Mouse (Mus musculus) CD4-positive, CD25-positive, alpha-beta regulatory T cell, adult 4 months (primary cell): ENCODE results near the gene Usp32. TPM values are rescaled to one million over a fixed set of nuclear protein-coding genes. Genes with fewer than 3 reads are reported as not detected.

Experiments used
- ATAC-seq: one replicate; pipeline ENCODE4 v1.8.0; 2017
- polyA plus RNA-seq, 2 experiments: library from polyadenylated mRNA; unstranded; fragments of 100-300 nt; shearing (Covaris generic); gene quantifications; one replicate each; pipeline ENCODE4 v1.2.1; 2017

The Usp32 gene
- polyA plus RNA-seq, 2 experiments from 2014 or later = 10.9 to 15.6 TPM

- no peak for ATAC-seq
These were observed 16.5 kb downstream of the Usp32 start for GRCm38 (mm10) chr11:85123267-85123992.

GRCm38 (mm10) chr11:85122073-85122472, 17.9 kb downstream of the Usp32 start:
- no peak for ATAC-seq

DNA sequence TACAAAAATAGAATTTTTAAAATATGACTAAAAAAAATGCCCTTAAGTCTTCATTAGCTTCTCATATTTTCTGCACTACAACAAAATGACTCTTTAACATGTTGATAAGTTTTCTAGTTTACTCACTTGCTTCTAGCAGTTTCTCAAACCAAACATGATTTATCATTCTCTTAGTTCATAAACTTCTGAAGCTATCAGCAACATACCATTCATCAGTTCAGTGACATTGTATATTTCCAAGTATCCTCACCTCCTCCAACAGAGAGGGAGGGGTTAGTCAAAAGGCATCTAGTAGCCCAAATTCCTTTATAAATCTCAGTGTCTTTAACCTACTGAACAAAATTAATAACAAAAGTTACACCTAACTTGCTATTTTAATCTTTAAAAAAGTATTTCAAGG, 22.8 kb downstream of the Usp32 start:
- ATAC-seq = no peak

GRCm38 (mm10) chr11:85116084-85116844, 23.7 kb downstream of the Usp32 start:
- ATAC-seq = no peak

GRCm38 (mm10) chr11:85109957-85110356, 30.0 kb downstream of the Usp32 start:
- ATAC-seq = no peak

DNA sequence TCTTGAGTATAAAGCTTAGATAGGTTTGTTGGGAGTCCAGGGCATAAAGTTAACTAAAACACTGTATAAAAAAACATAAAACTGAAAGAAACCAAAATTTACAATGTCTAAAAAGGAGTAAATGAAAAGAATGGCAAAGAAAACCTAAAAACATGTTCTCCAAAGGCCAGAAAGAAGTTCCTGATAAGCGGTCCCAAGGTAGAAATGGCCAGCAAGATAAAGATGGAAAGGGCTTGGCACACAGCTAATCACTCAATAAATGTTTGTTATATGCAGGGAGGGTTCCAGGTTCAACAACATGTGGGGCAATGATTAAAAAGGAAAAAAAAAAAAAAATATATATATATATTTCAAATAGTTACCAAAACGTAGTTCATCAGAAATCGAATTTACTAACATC, 32.7 kb downstream of the Usp32 start:
- ATAC-seq = no peak

DNA sequence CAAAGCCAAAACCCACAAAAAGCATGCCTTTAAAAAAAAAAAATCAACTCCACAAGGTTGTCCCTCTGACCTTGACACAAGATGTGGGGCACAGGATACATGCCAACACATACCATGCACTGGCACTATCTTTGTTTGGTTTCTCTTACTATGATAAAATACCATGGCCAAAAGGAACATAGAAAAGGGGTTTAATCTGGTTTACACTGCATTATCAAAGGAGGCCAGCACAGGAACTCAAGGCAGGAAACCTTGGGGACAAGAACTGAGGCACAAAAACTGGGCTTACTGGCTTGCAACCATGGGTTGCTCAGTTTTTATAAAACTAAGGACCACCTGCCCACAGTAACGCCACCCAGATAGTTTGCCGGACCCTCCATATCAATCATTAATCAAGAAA, 34.1 kb downstream of the Usp32 start:
- ATAC-seq = no peak

GRCm38 (mm10) chr11:85103763-85104162, 36.2 kb downstream of the Usp32 start:
- ATAC-seq = no peak

- no peak for ATAC-seq
These were observed 44.8 kb downstream of the Usp32 start for GRCm38 (mm10) chr11:85095116-85095515.

- no peak for ATAC-seq
These were observed 53.7 kb downstream of the Usp32 start for GRCm38 (mm10) chr11:85086253-85086652.

GRCm38 (mm10) chr11:85067871-85068270, 72.1 kb downstream of the Usp32 start:
- no peak for ATAC-seq

- ATAC-seq = no peak
These were observed 81.4 kb downstream of the Usp32 start for GRCm38 (mm10) chr11:85058562-85058961.

DNA sequence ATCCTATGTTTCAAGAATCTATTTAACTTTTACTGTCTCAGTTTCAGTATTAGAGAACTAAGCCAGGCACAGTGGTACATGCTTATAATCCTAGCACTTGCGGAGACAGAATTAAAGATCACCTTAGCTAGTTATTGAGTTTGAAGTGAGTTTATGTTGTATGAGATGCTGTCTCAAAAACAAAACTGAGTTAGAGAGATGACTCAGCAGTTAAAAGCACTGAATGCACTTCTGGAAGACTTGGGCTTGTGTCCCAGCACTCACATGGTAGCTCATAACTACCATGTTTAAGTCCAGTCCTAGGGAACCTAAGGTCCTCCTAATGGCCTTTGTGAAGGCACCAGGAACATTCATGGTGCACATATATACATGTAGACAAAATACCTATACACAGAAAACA, 82.4 kb downstream of the Usp32 start:
- ATAC-seq = no peak

GRCm38 (mm10) chr11:85056901-85057300, 83.1 kb downstream of the Usp32 start:
- no peak for ATAC-seq

DNA sequence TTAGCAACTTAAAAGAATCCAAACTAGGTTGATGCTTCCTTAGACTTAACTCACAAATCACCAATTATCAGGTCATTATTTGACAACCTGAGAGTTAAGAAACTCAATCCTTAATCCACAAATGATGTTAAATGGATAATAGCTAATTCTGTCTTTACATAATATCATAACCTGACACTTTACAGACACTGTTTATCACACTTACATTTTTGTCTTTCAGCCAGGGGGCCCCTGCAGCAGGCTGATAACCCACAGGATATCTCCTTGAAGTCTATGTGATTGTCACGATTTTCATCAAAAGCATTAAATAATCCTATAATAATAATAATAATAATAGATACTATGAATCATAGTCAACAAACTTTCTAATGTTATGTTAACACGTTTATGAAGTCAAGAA, 84.4 kb downstream of the Usp32 start:
- no peak for ATAC-seq

DNA sequence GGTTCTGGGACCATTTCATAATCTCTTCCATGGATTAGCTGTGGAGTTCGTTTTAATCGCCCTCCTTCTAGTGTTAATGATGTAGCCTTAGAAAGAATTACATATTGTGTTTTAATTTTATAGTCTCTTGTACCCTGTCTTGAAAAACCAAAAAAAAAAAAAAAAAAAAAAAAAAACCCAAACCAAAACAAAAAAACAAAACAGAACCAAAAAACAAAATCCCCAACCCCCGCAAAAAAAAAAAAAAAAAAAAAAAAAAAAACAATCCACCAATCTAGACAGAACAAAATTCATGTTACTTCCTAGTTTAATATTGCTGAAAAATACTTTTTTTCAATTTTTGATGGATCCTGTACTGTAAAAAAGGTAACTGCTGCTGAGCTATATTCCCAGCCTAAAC, 100.7 kb downstream of the Usp32 start:
- no peak for ATAC-seq

- no peak for ATAC-seq
These were observed 126.8 kb downstream of the Usp32 start for GRCm38 (mm10) chr11:85013121-85013520.

DNA sequence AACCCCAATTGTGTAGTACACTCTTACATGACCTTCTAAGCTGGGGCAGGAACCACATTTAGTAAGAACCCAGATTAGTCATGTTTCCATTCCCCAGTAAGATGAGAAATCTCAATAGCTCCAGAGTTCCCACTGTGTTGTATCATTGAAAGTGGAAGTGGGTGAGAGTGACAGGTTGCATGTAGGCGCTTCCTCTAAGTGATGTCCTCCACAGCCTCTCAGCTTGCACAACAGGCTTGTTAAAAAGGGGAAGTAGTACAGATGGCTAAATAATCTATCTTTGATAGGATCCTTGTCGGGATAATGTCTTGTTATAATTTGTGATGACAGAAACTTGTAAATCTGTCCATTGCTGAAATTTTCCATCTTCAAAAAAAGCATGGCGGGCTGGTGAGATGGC, 136.4 kb downstream of the Usp32 start:
- ATAC-seq = no peak

- ATAC-seq = no peak
These were observed 144.7 kb downstream of the Usp32 start for GRCm38 (mm10) chr11:84995241-84995640.

DNA sequence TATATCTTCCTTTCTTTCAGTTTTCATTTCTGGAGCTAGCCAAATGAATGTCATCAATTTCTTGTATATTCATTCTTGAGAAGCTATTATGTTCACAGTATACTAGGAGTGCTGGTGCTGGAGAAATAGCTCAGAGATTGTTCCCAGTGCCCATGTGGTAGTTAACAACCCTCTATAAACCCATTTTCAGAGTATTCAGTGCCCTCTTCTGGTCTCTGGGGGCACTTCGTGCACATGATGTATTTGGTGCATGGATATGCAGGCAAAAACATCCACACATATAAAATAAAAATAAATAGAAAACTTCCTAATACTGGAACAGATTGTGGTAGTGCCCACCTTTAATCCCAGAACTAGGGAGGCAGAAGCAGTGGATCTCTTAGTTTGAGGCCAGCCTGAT, 147.0 kb downstream of the Usp32 start:
- no peak for ATAC-seq

DNA sequence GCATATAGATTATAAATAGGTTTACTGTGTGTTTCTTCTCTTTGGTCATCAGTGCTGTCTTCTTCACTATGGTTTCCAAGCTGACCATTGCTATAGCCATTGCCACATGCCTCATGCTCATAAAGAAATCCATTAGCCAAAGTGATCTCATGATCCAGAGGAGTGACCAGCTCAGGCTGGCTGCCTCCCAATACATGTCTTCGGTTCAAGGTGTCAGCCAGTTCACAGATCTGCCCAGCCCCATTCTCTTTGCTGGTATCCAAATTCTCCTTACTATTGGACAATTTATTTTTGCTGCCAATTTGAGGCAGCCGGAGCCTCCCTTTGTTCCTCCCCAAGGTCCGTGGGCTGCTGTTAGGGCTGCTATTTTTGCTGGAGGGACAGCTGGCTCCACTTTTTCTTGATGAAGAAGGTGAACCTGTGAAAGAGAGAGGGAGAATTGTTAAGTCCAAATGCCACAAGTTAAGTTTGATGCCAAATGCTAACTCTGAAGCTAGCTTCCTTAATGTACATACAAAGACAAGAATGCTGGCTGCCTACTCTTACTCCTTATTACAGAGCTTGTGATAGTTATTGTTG, 151.5 kb downstream of the Usp32 start:
- no peak for ATAC-seq

GRCm38 (mm10) chr11:84985421-84985820, 154.5 kb downstream of the Usp32 start:
- ATAC-seq = no peak

- ATAC-seq = no peak
These were observed 159.3 kb downstream of the Usp32 start for GRCm38 (mm10) chr11:84980697-84981096.

DNA sequence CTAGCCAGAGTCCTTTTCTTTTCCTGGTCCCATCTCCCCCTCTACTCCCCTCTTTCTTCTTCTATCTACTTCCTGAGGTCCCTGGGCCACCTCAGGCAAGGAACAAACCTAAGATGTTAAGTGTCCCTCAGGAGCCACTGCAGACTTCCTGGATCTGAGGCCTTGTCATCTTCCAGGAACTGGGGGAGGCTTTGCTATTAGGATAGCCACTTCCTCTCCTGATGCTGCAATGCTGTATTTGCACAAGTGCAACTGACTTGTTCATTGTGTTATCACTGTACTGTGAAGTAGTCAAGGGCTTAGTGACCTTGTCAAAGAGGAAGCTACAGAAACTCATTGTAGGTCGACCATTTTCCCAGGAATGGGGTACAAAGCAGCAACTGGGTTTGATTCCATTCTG, 160.6 kb downstream of the Usp32 start:
- no peak for ATAC-seq
